Mouse (Mus musculus): ENCODE measurements around the gene Atxn2l.
A peak's percentile ranks its signal among the peaks of the same experiment; 100 is the strongest.
"Not testable (repeated sequence)": the region's sequence is repeated elsewhere in the genome, so short reads cannot be mapped to it uniquely, and the experiment has no call there.

The Atxn2l gene

DNA sequence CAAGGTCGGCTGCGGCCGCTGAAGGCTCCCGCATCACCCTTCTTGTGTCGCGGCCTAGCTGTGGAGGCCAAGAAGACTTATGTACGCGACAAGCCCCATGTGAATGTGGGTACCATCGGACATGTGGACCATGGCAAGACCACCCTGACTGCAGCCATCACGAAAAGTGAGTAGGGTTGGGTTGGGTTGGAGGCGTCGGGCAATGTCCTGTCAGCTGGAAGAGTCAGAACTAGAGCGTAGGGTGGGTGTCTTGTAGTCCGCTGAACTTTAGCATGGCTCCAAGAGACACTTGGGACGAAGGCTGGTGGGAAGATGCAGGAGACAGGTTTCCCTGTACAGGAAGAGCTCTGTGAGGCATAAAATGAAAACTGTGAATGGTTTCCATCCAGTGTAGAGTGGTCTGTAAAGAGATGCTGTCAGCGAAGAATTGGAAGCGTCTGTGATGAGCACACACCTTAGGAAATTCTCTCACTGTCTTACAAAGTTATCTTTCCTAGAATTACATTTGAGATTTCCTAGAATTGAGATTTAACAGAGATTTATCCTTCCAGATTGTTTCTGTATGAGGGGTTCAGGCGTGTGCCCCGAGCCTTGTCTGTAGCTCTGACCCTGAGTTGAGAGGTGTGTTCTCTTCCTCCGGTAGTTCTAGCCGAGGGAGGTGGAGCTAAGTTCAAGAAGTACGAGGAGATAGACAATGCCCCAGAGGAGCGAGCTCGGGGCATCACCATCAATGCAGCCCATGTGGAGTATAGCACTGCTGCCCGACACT is 15.4 kb downstream of the Atxn2l start:
- not testable (repeated sequence) for DNase-seq

DNA sequence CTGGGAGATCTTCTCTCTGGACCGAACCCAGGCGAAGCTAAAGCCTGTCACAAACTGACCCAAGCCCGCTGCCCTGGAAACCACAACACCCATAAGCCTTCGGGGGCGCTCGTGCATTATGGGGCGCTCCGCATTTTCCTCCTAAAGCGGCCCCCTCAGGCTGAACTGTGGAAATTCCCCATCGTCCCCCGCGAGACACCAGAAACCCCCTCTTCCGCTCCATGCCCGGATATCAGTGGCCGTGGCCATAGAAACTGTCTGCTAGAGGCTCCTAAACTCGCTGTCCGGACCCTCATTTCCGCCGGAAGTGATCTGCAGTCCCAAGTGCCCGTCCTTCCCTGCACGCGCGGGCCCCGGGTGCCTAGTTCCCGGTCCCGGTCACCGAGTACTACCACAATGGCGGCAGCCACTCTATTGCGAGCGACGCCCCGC is 16.2 kb downstream of the Atxn2l start, which contains the start of gene Tufm:
Gene Tufm, plus strand, starts transcription at position 310 of the 432 bp plus-strand sequence.
- peak; percentile 81 to 90 for DNase-seq

DNA sequence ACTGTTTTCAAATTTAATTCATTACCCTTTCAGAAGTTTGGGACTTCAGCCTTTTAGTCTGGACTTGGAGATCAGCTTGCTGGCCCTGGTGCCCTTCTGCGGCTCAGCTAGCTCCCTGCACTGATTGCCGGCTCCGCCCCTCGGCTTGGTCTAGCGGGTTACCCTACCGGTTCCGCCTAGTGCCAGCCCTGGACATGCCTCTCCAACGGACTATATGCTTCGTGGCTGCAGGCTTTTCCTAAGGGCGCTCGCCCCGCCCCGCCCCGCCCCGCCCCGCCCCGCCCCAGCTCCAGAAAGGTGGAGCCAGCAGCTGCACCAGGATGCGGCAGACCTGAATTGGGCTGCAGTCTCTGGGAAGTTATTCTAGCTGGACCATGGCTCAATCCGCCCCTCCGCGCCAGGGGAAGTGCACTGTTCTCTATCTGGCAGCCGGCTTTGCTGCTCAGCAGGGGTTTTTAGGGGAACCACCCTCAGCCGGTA is 20.8 kb downstream of the Atxn2l start:
- DNase-seq = peak; percentile 64 to 68

DNA sequence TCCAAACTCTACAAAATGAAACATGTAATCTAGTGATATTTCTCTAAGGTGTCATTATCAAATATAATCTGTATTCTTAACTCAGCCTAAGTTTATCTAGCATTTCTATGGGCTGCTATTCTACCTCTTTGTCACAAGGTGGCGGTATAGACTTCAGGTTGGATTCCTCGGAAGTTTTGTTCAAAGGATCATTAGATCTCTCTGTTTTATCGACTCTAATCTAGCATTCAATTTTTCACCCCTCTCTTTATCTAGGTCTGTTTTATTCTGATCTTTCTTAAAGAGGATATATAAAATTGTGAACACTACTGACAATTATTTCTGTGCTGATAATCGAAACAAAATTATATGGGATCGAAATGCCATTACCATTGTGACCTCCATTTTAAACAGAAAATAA is 21.5 kb downstream of the Atxn2l start:
- DNase-seq = no peak

DNA sequence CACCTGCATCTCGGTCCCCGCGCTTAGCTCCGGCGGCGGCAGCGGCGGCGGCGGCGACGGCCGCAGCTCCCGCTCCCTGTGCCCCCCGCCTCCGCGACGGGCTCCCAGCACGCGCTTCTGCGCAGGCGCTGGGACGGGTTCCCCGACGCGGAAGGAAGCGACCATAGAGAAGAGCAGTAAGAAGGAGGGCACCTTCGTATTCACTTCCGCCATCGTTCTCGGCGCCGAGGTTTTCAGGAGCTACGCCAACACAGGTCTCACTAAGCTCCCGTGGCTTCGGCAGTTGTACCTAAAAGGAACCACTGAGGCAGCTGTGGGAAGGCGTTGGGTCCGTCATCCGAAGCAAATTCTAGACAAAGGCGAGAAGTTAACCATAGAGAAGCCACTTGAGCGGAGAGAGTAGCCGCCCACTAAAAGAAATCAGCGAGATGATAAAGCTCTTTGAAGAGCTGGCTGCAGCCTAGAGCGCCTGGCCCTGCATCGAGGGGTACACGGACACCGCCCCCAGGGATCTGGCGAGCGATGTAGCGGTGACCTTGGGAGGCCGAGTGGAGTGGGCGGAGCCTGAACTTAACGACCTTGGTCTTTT is 28.1 kb downstream of the Atxn2l start, which contains the start of gene Sh2b1:
Gene Sh2b1, minus strand, starts transcription at position 432 of the 589 bp plus-strand sequence.
- DNase-seq = peak; percentile 79 to 81

DNA sequence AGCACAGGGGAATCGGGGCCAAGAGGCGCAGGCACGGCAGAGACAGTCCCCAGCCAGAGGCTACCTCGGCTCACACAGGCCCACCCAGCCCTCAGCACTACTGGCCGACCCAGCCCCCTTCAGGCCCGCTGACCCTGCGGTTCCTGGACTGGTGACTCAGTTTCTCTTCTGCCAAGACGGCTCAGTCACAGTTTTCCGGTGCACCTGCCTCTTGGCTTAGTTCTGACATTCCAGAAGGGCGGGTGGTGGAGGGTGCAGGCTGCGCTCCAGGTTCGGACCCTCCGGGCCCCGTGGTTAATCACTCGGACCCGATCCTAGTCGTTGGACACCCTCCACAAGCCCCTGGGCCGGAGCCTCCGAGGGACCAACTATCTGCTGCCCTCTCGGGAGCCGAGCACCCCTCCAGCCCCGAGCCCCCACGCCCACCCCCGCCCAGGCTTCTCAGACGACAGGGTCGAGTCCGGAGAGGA is 28.7 kb downstream of the Atxn2l start:
- peak in 1 of 2 experiments; percentile 27 for DNase-seq

DNA sequence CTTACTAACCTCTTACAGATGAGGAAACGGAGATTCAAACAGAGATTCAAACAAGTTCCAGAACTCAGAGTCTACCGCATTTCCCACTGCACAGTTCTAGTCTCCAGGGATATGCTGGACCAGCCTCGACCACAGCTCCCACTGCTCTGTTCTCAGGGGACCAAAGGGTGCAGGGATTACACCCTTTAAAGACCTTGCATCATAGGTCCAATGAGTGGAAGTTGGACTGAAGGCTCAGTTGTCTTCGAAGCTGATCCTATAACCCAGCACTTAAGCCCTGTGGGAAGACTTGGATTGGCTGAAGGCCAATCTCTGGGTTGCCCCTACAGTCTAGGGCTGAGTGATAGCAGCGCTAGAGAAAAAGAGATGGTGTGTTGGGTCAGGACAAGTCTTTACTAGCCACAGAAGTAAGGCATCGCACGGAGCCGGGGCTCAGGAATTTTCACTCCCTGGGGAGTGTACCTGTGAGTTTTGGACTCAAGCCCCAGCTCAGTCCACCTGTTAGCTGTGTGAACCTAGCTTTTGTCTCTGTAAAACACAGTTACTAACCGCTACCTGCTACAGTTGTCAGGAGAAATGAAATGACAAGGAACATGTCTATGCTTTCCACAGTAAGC is 29.7 kb downstream of the Atxn2l start:
- DNase-seq = no peak

DNA sequence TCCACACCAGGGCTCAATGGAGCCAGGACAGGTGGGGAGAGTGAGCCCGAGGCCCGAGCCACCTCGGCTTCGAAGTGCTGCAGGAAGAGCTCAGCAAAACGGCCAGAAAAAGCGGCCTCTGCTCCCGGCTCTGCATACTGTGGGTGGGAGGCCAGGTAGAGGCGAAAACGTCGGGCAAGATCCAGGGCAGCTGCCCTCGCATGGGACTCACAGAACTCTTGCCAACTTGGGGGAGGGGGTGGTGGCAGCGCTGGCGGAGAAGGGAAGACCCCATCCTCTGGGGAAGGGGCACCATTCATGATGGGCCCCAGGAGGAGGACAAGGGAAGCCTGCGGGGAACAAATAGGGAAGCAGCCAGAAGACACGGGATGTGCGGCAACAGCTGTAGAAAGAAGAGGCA is 30.5 kb downstream of the Atxn2l start:
- DNase-seq = no peak

DNA sequence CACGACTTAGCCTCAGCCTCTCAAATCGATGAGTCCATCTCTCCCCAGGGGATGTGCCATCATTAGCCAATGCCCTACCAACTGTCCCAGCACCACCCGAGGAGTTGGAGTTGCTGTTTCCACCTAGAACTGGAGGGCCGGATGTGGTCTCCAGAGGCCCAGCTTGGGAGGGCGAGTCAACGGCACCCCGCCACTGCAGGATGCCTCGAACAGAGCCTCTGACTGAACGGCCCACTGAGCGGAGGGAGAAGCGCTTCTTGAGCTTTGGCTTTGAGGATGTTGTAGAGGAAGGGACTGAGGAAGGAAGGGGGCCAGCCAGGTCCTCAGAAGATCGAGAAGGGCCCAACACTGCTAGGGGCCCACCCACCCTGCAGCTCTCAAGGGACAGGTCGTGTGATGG is 30.9 kb downstream of the Atxn2l start:
- DNase-seq = peak; percentile 40 to 48

DNA sequence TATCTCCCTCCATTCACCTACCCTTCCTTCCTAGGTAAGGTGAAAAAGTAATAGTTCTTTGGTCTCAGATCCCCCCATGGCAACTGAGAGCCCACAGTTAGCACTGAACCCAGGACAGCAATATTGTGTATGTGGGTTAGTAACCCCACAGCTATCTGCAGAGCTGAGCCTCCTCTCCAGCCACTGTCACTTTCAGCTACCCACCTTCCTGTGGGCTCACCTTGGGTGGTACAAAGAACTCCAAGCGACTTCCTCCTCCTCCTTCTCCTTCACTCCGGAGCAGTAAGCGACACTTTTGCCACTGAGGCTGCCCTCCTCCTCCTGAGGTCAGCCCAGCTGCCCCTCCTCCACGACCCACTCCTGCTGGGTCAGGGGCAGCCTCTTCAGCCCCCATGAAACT is 31.4 kb downstream of the Atxn2l start:
- DNase-seq = no peak

DNA sequence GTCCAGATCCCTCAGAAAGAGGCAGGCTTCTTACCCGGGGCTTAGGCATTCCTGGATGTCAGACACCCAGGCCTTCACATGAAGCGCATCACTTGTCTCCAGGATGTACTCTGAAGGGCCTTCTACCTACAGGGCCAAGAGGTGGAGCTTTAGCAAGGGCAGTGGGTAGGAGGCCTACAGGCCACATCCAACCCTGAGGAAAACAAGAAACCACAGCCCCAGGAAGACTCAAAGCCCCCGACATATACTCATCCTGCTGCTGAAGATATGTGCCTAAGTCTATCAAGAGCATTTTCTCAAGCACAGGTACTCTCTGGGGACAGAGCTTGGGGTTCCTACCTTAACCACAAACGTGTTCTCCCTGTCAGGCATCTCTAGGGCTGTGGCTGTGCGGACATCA is 31.9 kb downstream of the Atxn2l start:
- DNase-seq = no peak

DNA sequence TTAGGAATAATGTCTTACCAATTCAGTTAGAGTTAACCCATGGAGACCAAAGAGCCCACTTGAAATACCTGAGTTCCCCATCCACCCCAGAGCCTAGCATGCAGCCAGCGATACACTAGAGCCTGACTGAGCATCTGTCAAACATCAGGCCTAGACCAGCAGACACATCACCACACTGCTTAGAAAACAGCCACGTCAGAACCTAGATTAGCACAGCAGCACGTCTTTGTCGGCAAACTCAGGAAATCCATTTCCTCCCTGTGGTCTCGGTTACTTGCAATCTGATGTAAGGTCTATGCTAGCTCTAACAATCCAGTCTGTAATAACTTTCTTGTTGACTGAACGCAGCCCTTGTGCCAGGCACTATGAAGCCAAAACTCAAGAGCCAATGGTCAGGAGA is 33.2 kb downstream of the Atxn2l start:
- peak in 1 of 2 experiments; percentile 5 for DNase-seq

DNA sequence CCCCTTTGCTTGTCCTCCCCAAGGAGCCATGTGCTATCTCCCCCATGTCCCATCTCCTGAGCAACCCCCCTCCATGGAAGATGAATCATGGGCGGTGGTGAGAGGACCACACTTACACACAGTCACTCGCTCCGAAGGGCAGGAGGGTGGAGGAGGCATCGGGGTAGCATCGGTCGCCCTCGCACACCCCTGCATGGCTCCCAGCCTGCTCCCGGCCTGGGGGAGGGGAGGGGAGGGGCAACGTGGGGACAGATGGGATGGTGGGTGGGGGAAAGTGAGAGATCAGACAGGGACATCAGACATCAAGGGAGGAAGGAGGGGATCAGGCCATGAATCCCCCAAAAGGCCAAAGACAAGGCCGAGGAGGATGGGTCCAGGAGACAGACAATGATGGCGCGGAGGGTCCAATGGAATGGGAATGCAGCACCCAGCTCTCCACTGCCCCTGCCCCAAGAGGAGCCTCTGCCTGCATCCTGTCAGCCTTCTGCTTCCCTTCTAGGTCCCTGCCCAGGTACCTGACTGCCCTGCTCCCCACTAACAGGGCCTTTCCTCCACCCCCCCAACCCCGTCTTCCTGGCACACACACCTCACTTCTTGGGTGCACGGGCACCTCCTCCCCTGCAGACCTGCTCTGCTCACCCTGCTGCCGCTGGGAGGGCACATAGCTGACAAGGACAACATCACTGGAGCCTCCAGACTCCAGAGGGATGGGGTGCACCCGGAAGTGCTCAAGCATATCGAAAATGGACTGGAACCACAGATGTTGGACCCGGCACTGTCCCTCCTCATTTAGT is 35.2 kb downstream of the Atxn2l start:
- DNase-seq = peak in 1 of 2 experiments; percentile 5

DNA sequence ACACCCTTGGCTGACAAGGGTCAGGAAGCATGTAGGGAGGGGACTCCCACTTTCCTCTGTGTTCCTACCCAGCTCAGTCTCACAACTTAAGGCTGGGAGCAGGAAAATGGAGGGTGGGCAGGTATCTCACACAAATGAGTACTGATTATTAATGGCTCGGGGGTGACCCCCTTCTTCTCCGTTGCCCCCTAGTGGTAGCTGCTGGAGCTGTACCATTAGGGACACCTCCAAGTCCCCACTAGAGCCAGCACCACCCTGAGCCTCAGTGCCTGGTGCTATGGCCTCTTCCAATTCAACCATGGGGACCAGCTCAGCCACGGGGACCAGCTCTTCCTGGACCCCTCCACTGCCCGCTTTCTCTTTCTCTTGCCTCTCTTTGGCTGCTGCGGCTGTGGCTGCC is 36.0 kb downstream of the Atxn2l start:
- peak; percentile 48 to 68 for DNase-seq

DNA sequence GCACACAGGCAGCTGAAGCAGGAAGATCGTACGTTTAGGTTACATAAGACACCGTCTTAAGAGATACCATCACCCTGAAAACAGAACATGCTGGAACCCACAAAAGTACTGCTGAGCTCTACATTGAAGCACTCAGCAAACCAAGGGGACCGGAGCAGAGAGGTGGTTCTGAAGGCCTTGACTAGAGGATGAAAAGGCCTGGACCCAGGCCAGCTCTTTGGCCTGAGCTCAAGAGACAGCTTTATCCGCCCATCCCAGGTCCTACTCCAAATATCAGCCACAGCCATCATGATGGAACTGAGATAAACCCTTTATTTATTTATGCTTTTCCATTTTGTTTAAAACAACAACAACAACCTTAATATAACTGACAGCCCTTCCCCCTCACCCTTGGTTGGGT is 36.5 kb downstream of the Atxn2l start:
- DNase-seq = no peak

DNA sequence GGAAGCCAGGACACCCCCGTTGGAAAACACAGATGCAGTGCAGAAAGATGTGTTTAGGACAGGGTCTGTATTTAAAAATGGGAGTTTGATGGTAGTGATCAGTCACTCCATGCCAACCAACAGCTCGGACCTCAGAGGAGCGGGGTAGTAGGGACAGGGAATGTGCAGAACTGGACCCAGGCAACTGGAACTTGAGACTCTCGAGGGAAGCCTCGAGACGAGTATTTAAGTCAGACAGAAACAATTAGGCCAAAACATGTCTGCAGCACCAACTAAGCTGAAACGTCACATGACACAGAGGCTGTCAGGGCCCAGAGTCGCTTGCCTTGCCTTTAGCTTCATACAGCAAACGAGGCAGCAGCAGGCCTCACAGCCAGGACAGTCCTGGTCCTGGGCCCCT is 37.1 kb downstream of the Atxn2l start:
- DNase-seq = no peak

DNA sequence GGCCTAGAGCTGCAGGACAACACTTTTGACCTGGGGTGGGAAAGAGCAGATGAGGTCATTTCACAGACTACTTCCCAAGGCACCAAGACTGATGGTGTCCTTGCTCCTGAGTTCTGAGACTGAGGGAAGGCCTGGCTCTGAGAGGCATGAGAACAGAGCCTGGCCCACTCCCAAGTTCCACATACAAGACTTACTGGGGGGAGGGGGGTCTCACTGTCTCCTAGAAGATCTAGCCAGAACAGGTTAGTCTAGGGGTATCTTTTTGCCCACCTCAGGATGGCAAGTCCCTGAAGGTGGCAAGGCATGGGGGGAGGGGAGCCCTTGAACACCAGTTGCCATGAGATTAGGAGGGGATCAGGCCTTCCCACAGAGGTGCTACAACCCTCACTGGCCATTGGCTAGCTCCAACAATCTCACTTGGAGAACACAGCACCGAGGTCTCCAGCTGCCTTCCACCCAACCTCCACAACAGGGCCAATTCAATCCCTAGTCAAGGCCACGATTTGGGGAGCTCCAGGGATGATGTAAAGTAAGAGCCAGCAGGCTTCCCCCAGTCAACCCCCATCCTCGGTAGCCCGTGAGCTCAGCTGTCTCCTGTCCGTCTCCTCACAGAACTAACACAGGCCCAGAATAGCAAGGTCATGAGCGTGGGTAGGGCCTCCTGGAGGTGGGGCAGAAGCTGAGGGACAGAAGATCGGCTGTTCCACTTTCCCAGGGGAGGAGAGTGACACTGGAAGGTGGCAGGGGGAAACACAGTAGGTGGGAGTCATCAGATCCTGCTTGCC is 37.8 kb downstream of the Atxn2l start:
- DNase-seq = no peak

DNA sequence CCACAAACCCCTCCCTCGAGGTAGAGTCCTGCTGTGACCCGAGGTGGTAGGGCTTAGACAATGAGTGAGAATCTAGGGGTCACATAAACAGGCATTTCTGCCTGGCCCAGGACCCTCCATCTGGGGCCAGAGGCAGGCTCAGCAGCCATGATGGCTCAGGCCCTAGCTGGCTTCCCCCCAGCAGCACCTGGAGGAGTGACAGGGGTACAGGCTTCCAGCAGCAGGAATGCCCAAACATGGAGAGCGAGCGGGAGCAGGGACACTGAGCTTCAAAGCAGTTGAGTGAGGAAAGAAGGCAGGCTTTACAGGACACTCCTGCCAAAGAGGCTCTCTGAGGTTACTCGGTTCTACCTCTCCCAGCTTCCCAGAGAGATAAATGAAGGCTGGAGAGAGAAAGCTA is 38.4 kb downstream of the Atxn2l start:
- DNase-seq = no peak

DNA sequence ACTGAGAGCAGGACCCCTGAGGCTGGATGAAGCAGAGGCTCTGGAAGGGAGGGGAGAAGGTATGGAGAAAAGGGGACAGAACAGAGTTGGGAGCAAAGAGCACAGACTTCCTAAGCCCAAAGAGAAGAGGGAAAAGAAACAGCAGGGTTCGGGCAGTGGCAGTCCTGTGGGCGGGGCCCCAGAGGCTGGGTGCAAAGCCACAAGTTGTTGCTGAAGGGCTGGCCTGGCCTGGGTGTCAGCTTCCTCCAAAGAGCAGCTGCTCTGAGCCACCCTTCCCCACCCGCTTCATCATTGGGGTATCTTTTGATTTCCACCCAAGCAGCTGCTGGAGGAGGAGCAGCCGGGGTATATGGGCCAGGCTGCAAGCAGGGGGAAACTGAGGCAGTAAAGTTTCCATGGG is 39.1 kb downstream of the Atxn2l start:
- DNase-seq = peak in 1 of 2 experiments; percentile 23

DNA sequence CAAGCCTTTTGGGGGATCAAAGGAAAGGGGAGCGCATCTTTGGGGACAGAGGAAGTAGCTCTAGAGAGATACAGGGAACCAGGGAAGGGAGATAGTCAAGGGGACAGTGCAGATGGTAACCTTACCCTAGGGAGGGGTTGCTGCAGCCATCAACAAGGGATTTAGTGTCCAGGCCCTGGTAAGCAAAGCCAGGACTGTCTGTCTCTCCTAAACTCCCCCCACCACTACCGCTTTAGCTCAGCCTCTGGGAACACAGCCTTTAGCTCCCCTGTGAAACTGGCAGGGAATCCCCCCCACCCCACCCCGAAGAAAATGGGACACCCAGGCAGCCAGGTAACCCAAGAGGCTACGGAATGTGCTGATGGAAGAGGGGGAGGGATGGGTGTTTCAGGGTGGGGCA is 39.7 kb downstream of the Atxn2l start:
- DNase-seq = no peak

DNA sequence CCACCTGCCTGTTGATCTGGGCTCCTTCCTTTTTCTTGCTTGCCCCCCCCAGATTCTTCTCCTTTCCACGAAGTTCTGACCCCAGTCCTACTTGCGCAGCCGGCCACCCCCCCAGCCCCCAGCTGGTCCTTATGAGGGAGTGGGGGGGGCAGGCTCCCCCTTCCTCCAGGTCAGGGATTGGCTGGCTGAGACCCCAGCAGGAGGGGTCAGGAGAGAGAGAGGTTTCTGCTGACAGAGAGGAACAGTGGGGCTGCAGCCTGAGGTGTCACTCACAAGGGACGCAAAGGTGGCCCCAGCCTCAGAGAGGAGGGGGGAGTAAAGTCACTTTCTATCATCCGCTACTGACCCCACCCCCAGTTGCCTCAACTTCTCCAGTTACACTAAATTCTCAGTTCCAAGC is 40.2 kb downstream of the Atxn2l start, which contains the start of gene Atp2a1:
Gene Atp2a1, minus strand, starts transcription at position 105 of the 400 bp plus-strand sequence.
- DNase-seq = no peak

DNA sequence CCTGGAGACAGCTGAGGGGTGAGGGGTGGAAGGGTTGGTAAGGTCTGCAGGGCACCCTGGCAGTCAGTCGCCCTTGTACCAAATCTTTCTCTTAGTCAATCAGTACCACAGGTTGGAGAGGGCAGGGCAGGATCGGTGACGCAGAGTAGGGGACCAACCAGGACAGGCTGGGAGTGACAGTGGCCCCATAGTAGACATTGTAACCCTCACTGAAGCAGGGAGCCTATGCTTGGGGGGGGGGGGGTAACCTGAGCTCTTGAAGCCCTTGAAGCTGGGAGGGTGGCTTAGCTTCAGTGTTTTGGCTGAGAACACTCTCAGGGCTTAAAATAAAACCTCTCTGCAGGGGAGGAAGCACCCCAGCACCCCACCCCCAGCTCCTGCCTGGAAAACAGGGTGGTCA is 41.6 kb downstream of the Atxn2l start:
- DNase-seq = no peak

Measured in spleen, adult 18-20 months (tissue).